Mouse (Mus musculus) stomach, postnatal 0 days (tissue): ENCODE results near the gene Trpv3.

ENCODE experiments used
- CTCF ChIP-seq: IDR thresholded peaks from 2 replicates; pipeline ENCODE4 v1.5.1; 2016; ENCODE audit warnings: antibody characterized with exemption, low read depth, mild to moderate bottlenecking, moderate library complexity
- EP300 ChIP-seq: optimal IDR thresholded peaks from 2 replicates; pipeline ENCODE3; 2016; ENCODE audit warnings: antibody characterized with exemption

GRCm38 (mm10) chr11:73267267-73267666, at the start of gene Trpv3:
- TF ChIP-seq CTCF (no peak), EP300 (no peak)
